Comparison of ENCODE assay signal across 19 mouse cellular contexts in the genomic region with DNA sequence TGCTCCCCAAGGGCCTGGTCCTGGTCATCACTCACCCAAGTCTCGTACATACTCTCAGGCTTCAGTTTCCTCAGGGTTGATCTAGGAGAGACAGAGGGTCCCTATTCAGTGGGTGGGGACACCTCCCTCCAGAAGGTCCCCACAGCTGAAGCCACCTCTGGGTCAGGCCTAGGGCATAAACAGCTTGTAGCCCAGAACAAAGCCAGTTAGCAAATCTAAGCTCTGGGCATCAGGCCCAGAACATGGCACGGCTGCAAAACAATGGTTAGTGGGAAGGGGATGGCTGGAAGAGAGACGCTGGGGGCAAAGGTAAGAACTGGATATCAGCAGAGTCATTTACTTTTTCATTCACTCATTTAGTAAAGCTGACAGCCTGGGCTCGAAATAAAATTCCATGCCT. TPM values are rescaled to one million over a fixed set of nuclear protein-coding genes. Genes with fewer than 3 reads are reported as not detected.
DNase-seq lines count a peak whose midpoint lies in the region; ATAC-seq and TF ChIP-seq lines count a peak whose summit lies in the region.
"Had no signal": no experiment of that assay in that cellular context is flagged by ENCODE, and none has a peak within 500 bp of the region (broad histone marks: within the 10 kb centered on the region; RNA-seq: fewer than 3 reads in every experiment).

No protein-coding gene starts in this region.

- 64% methylated on average over 4 of the region's 4 CpGs for WGBS in heart, embryonic 15.5 days
- 60% methylated on average over 4 of the region's 4 CpGs for whole genome bisulfite sequencing in heart, adult 2 months
- WGBS in midbrain, embryonic 13.5 days = 43% methylated on average over 4 of the region's 4 CpGs
- WGBS in midbrain, embryonic 11.5 days = 69% methylated on average over 4 of the region's 4 CpGs
- whole genome bisulfite sequencing in embryonic facial prominence, embryonic 13.5 days = 69% methylated on average over 4 of the region's 4 CpGs
- WGBS in hindbrain, embryonic 15.5 days = 31% methylated on average over 4 of the region's 4 CpGs

- no peaks in the 10 kb centered on the region for H3K27me3 ChIP-seq in heart, embryonic 15.5 days
- H3K27me3 ChIP-seq in heart, adult 2 months (ENCODE audit: control insufficient read depth, insufficient read depth, low read length) = no peaks in the 10 kb centered on the region
- H3K27me3 ChIP-seq in midbrain, embryonic 13.5 days = no peaks in the 10 kb centered on the region
- H3K27me3 ChIP-seq in midbrain, embryonic 11.5 days (ENCODE audit: control insufficient read depth, insufficient read depth, low read length) = no peaks in the 10 kb centered on the region
- H3K27me3 ChIP-seq in embryonic facial prominence, embryonic 13.5 days = no peaks in the 10 kb centered on the region
- H3K27me3 ChIP-seq in hindbrain, embryonic 15.5 days = no peaks in the 10 kb centered on the region
- H3K27me3 ChIP-seq: limb, embryonic 15.5 days had no signal

- H3K9ac ChIP-seq in heart, embryonic 15.5 days = no peak overlapping the region
- H3K9ac ChIP-seq in heart, adult 2 months (ENCODE audit: low read depth, low read length) = no peak overlapping the region
- H3K9ac ChIP-seq in midbrain, embryonic 13.5 days (replicated peaks) = no peak overlapping the region
- no peak overlapping the region for H3K9ac ChIP-seq in midbrain, embryonic 11.5 days (ENCODE audit: low read length)
- H3K9ac ChIP-seq in embryonic facial prominence, embryonic 13.5 days = 0 out of 2 replicates have a peak overlapping the region, but pooled peaks have one; percentile 16
- no peak overlapping the region for H3K9ac ChIP-seq in hindbrain, embryonic 15.5 days
- H3K9ac ChIP-seq: limb, embryonic 15.5 days had no signal

- no peaks in the 10 kb centered on the region for H3K79me2 ChIP-seq in heart, adult 2 months (replicated peaks; ENCODE audit: control insufficient read depth, insufficient read depth, low read length)

- TF ChIP-seq POLR2A in heart, adult 2 months (IDR thresholded peaks at IDR 0.05; ENCODE audit: insufficient read depth, low read depth, low read length) = no peak

- H3K4me1 ChIP-seq in heart, embryonic 15.5 days (replicated peaks) = peaks cover 52% of the 10 kb centered on the region
- H3K4me1 ChIP-seq in heart, adult 2 months (ENCODE audit: control insufficient read depth, insufficient read depth, low read length) = peaks cover 15% of the 10 kb centered on the region
- peaks cover 32% of the 10 kb centered on the region for H3K4me1 ChIP-seq in midbrain, embryonic 13.5 days (replicated peaks)
- peaks cover 22% of the 10 kb centered on the region for H3K4me1 ChIP-seq in midbrain, embryonic 11.5 days (ENCODE audit: control insufficient read depth, insufficient read depth, low read length)
- H3K4me1 ChIP-seq in embryonic facial prominence, embryonic 13.5 days = peaks cover 29% of the 10 kb centered on the region
- H3K4me1 ChIP-seq in hindbrain, embryonic 15.5 days (replicated peaks) = peaks cover 26% of the 10 kb centered on the region

- TF ChIP-seq EP300 in heart, adult 2 months (IDR thresholded peaks at IDR 0.05; ENCODE audit: insufficient read depth, low read depth, low read length) = no peak

- TF ChIP-seq CTCF in heart, adult 2 months (IDR thresholded peaks at IDR 0.05) = no peak

- H3K36me3 ChIP-seq in heart, embryonic 15.5 days = no peaks in the 10 kb centered on the region
- H3K36me3 ChIP-seq in heart, adult 2 months (ENCODE audit: control insufficient read depth, insufficient read depth, low read length) = peaks cover 3% of the 10 kb centered on the region; the same call in 1 of the 2 replicates
- no peaks in the 10 kb centered on the region for H3K36me3 ChIP-seq in midbrain, embryonic 13.5 days
- H3K36me3 ChIP-seq in midbrain, embryonic 11.5 days (ENCODE audit: control insufficient read depth, insufficient read depth, low read length) = no peaks in the 10 kb centered on the region
- peaks cover 5% of the 10 kb centered on the region; the same call in 1 of the 2 replicates for H3K36me3 ChIP-seq in embryonic facial prominence, embryonic 13.5 days
- no peaks in the 10 kb centered on the region for H3K36me3 ChIP-seq in hindbrain, embryonic 15.5 days
- H3K36me3 ChIP-seq: limb, embryonic 15.5 days had no signal

- H3K27ac ChIP-seq in heart, embryonic 15.5 days = peak overlapping the region; percentile 30; the same call in 1 of the 2 replicates
- H3K27ac ChIP-seq in heart, adult 2 months = no peak overlapping the region
- peak overlapping the region; percentile 25 for H3K27ac ChIP-seq in midbrain, embryonic 13.5 days
- no peak overlapping the region for H3K27ac ChIP-seq in midbrain, embryonic 11.5 days (ENCODE audit: low read depth, low read length)
- peak overlapping the region; percentile 48; the same call in 1 of the 2 replicates for H3K27ac ChIP-seq in embryonic facial prominence, embryonic 13.5 days
- H3K27ac ChIP-seq in hindbrain, embryonic 15.5 days (replicated peaks) = peak overlapping the region; percentile 16; the same call in 1 of the 2 replicates
- H3K27ac ChIP-seq: left cerebral cortex, adult 2 months; limb, embryonic 15.5 days; stomach, postnatal 0 days had no signal

- no peaks in the 10 kb centered on the region for H3K9me3 ChIP-seq in heart, embryonic 15.5 days (replicated peaks)
- no peaks in the 10 kb centered on the region for H3K9me3 ChIP-seq in midbrain, embryonic 13.5 days
- no peaks in the 10 kb centered on the region for H3K9me3 ChIP-seq in midbrain, embryonic 11.5 days (ENCODE audit: control insufficient read depth, low read length)
- no peaks in the 10 kb centered on the region for H3K9me3 ChIP-seq in embryonic facial prominence, embryonic 13.5 days
- no peaks in the 10 kb centered on the region for H3K9me3 ChIP-seq in hindbrain, embryonic 15.5 days
- H3K9me3 ChIP-seq: limb, embryonic 15.5 days had no signal

- no peak for ATAC-seq in heart, embryonic 15.5 days (replicated peaks; ENCODE audit: insufficient number of reproducible peaks, insufficient read depth, low FRiP score, low read depth)
- ATAC-seq in midbrain, embryonic 13.5 days = peak; percentile 37
- ATAC-seq in midbrain, embryonic 11.5 days (ENCODE audit: low FRiP score) = no peak
- ATAC-seq in embryonic facial prominence, embryonic 13.5 days (ENCODE audit: insufficient number of reproducible peaks, insufficient read depth, low FRiP score, low TSS enrichment, low read depth) = no peak
- ATAC-seq in hindbrain, embryonic 15.5 days (ENCODE audit: low FRiP score, low read depth) = no peak
- ATAC-seq: CD4-positive, CD25-positive, alpha-beta regulatory T cell, adult 4 months had no signal

- no peak overlapping the region for H3K4me3 ChIP-seq in heart, embryonic 15.5 days
- H3K4me3 ChIP-seq in heart, adult 2 months = no peak overlapping the region
- no peak overlapping the region for H3K4me3 ChIP-seq in midbrain, embryonic 13.5 days (replicated peaks)
- H3K4me3 ChIP-seq in midbrain, embryonic 11.5 days (ENCODE audit: low read depth, low read length) = no peak overlapping the region
- H3K4me3 ChIP-seq in embryonic facial prominence, embryonic 13.5 days = no peak overlapping the region
- H3K4me3 ChIP-seq in hindbrain, embryonic 15.5 days = no peak overlapping the region
- H3K4me3 ChIP-seq: left cerebral cortex, adult 2 months; limb, embryonic 15.5 days had no signal

- no peak overlapping the region for H3K4me2 ChIP-seq in heart, embryonic 15.5 days
- H3K4me2 ChIP-seq in midbrain, embryonic 13.5 days (replicated peaks) = no peak overlapping the region
- H3K4me2 ChIP-seq in midbrain, embryonic 11.5 days = no peak overlapping the region
- no peak overlapping the region for H3K4me2 ChIP-seq in embryonic facial prominence, embryonic 13.5 days
- no peak overlapping the region for H3K4me2 ChIP-seq in hindbrain, embryonic 15.5 days
- H3K4me2 ChIP-seq: limb, embryonic 15.5 days had no signal

- DNase-seq in heart, adult 2 months = no peak
- DNase-seq in midbrain, embryonic 11.5 days (ENCODE audit: low spot score, missing footprints) = no peak
- no peak for DNase-seq in cerebellum, adult 11-12 months
- DNase-seq in left cerebral cortex, adult 8-10 months (ENCODE audit: low spot score in 2 of 2) = no peak
- DNase-seq: cerebellum, adult 8-10 months; embryo, embryonic 11 days; kidney, adult 11 months; lung, adult 2 months; thymus, postnatal 4 days had no signal

- intact Hi-C loops in heart, adult 2 months (cut with DNase I) = no loop called here

RNA-seq across cellular contexts. Expression of gene Casq1, which starts 5.9 kb away (rescaled TPM):
- polyA plus RNA-seq in heart, embryonic 15.5 days (2015; fragmentation: Nextera tagmentation; extraction: Ambion mirVana) = 96.7 and 102 TPM in 2 replicates
- total RNA-seq in heart, adult 2 months (2021) = 1 to 10 TPM; 3.3 to 5.6 TPM
- 51.7 and 53.8 TPM in 2 replicates for polyA plus RNA-seq in heart, adult 2 months (2012; rRNA removed)
- 1.3 and 1.8 TPM in 2 replicates for polyA plus RNA-seq in midbrain, embryonic 13.5 days (2015; fragmentation: Nextera tagmentation; extraction: Ambion mirVana)
- polyA plus RNA-seq in midbrain, embryonic 11.5 days (2014; fragmentation: Nextera tagmentation; extraction: Ambion mirVana) = 1.4 and 2.1 TPM in 2 replicates
- polyA plus RNA-seq in embryonic facial prominence, embryonic 13.5 days (2015; fragmentation: Nextera tagmentation; extraction: Ambion mirVana) = 2.1 and 4.3 TPM in 2 replicates
- 1.4 and 2.2 TPM in 2 replicates for polyA plus RNA-seq in hindbrain, embryonic 15.5 days (2015; fragmentation: Nextera tagmentation; extraction: Ambion mirVana)
- total RNA-seq in left cerebral cortex, adult 8-10 months (2022) = 1 to 10 TPM in 3 of 4 experiments, under 1 TPM in 1; 0.79 to 3.1 (median 2.0) TPM
- polyA plus RNA-seq: CD4-positive, CD25-positive, alpha-beta regulatory T cell, adult 4 months had no signal

RNA-seq across cellular contexts. Expression of gene Pea15a, which starts 7.2 kb away (rescaled TPM):
- polyA plus RNA-seq in heart, embryonic 15.5 days (2015; fragmentation: Nextera tagmentation; extraction: Ambion mirVana) = 165 and 179 TPM in 2 replicates
- total RNA-seq in heart, adult 2 months (2021) = 10 to 100 TPM; 52.2 to 69.8 TPM
- polyA plus RNA-seq in heart, adult 2 months (2012; rRNA removed) = 56.8 and 101 TPM in 2 replicates
- polyA plus RNA-seq in midbrain, embryonic 13.5 days (2015; fragmentation: Nextera tagmentation; extraction: Ambion mirVana) = 398 and 406 TPM in 2 replicates
- polyA plus RNA-seq in midbrain, embryonic 11.5 days (2014; fragmentation: Nextera tagmentation; extraction: Ambion mirVana) = 332 and 337 TPM in 2 replicates
- 79.3 and 83.7 TPM in 2 replicates for polyA plus RNA-seq in embryonic facial prominence, embryonic 13.5 days (2015; fragmentation: Nextera tagmentation; extraction: Ambion mirVana)
- 454 and 489 TPM in 2 replicates for polyA plus RNA-seq in hindbrain, embryonic 15.5 days (2015; fragmentation: Nextera tagmentation; extraction: Ambion mirVana)
- total RNA-seq in left cerebral cortex, adult 8-10 months (2022) = 100 to 1,000 TPM; 409 to 452 (median 428) TPM

RNA-seq across cellular contexts. Expression of gene Atp1a4, which starts 44.4 kb away (rescaled TPM):
- 0.10 and 0.28 TPM in 2 replicates for polyA plus RNA-seq in heart, embryonic 15.5 days (2015; fragmentation: Nextera tagmentation; extraction: Ambion mirVana)
- total RNA-seq in heart, adult 2 months (2021) = not detected
- 0.10 and 0.35 TPM in 2 replicates for polyA plus RNA-seq in heart, adult 2 months (2012; rRNA removed)
- not detected in 2 replicates for polyA plus RNA-seq in midbrain, embryonic 13.5 days (2015; fragmentation: Nextera tagmentation; extraction: Ambion mirVana)
- not detected in 2 replicates for polyA plus RNA-seq in midbrain, embryonic 11.5 days (2014; fragmentation: Nextera tagmentation; extraction: Ambion mirVana)
- polyA plus RNA-seq in embryonic facial prominence, embryonic 13.5 days (2015; fragmentation: Nextera tagmentation; extraction: Ambion mirVana) = not detected in 2 replicates
- polyA plus RNA-seq in hindbrain, embryonic 15.5 days (2015; fragmentation: Nextera tagmentation; extraction: Ambion mirVana) = 0.05 and 0.06 TPM in 2 replicates
- not detected for total RNA-seq in left cerebral cortex, adult 8-10 months (2022)
- total RNA-seq: heart, postnatal 10 days; left cerebral cortex, adult 2 months had no signal
- polyA plus RNA-seq: CD4-positive, CD25-positive, alpha-beta regulatory T cell, adult 4 months; limb, embryonic 15.5 days; spleen, adult 2 months; stomach, postnatal 0 days had no signal

RNA-seq across cellular contexts. Expression of gene Igsf8, which starts 47.7 kb away (rescaled TPM):
- 20.6 and 35.4 TPM in 2 replicates for polyA plus RNA-seq in heart, embryonic 15.5 days (2015; fragmentation: Nextera tagmentation; extraction: Ambion mirVana)
- total RNA-seq in heart, adult 2 months (2021) = 10 to 100 TPM; 10.9 to 13.5 TPM
- 25.9 and 39.9 TPM in 2 replicates for polyA plus RNA-seq in heart, adult 2 months (2012; rRNA removed)
- 90.3 and 112 TPM in 2 replicates for polyA plus RNA-seq in midbrain, embryonic 13.5 days (2015; fragmentation: Nextera tagmentation; extraction: Ambion mirVana)
- polyA plus RNA-seq in midbrain, embryonic 11.5 days (2014; fragmentation: Nextera tagmentation; extraction: Ambion mirVana) = 47.2 and 55.1 TPM in 2 replicates
- polyA plus RNA-seq in embryonic facial prominence, embryonic 13.5 days (2015; fragmentation: Nextera tagmentation; extraction: Ambion mirVana) = 46.9 and 49.8 TPM in 2 replicates
- polyA plus RNA-seq in hindbrain, embryonic 15.5 days (2015; fragmentation: Nextera tagmentation; extraction: Ambion mirVana) = 75.3 and 79.0 TPM in 2 replicates
- total RNA-seq in left cerebral cortex, adult 8-10 months (2022) = 100 to 1,000 TPM; 256 to 294 (median 274) TPM

Comparison
In these comparisons a context has a peak if more than half of its experiments do, and no peak if none do; other contexts are left out.
1. H3K27ac ChIP-seq: peak in heart, embryonic 15.5 days (single experiment), midbrain, embryonic 13.5 days (single experiment), embryonic facial prominence, embryonic 13.5 days (single experiment) and hindbrain, embryonic 15.5 days (single experiment); none in heart, adult 2 months (single experiment) and midbrain, embryonic 11.5 days (single experiment).